Mouse (Mus musculus): Measurements from ENCODE around the gene Diablo. TPM values are rescaled to one million over a fixed set of nuclear protein-coding genes. Genes with fewer than 3 reads are reported as not detected.

Gene Diablo
- polyA plus RNA-seq, 1 experiment, result 104 TPM

DNA sequence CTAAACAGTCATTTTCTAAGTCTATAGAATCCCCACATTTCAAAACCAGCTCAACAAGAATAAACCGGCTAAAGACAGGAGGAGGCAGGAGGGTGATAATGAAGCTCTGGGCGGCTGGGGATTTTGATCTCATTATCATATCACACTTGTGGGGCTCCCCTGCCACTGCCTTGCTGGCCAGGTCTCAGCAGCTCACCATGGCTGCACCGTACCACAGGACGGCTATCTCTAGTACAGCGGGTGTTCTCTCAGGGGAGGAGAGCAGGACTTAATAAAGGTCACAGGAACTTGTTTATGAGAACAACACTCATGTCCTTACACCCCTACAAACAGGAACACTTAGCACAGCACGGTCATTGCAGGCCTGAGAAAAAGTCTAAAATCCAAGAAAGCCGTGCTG, 31.7 kb upstream of the Diablo start:
- WGBS, result 97% methylated on average over 7 of the region's 7 CpGs
- no peak overlapping the region for H3K27ac ChIP-seq (ENCODE audit: control insufficient read depth, insufficient read depth, low read length)
- H3K4me1 ChIP-seq (replicated peaks; ENCODE audit: control insufficient read depth, insufficient read depth, low read length), result no peaks in the 10 kb centered on the region
- H3K4me3 ChIP-seq (ENCODE audit: control insufficient read depth, insufficient read depth, low read length), result no peak overlapping the region
- TF ChIP-seq CTCF (IDR thresholded peaks at IDR 0.05; ENCODE audit: borderline replicate concordance, control insufficient read depth, extremely low read depth, insufficient read depth, low read length, poor library complexity) (no peak), POLR2A (IDR thresholded peaks at IDR 0.05; ENCODE audit: control insufficient read depth, extremely low read depth, insufficient read depth, low read length, poor library complexity) (no peak)
- no peaks in the 10 kb centered on the region for H3K27me3 ChIP-seq (ENCODE audit: control insufficient read depth, insufficient read depth, low read length)
- peaks cover 30% of the 10 kb centered on the region for H3K36me3 ChIP-seq (ENCODE audit: control insufficient read depth, insufficient read depth, low read length)
- no peak for DNase-seq

DNA sequence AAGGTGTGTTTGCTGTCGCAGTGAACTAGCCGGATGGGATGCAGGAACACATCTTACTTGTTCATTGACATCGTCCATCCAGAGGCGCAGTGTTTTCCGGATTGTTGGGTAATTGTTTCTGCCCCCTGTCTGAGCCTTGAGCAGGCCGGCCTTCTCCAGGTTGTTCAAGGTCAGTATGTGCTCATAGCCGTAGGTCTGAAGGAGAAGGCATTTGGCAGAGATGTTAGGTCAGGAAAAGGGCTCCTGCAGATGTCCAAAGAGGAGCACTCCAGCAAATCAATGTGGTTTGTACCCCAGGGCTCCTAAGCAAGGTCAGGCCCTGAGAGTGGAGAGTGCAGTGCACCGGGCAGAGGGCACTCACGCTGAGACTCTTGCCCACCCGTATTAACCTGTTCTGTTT, 9.8 kb upstream of the Diablo start:
- H3K4me1 ChIP-seq (replicated peaks; ENCODE audit: control insufficient read depth, insufficient read depth, low read length), result no peaks in the 10 kb centered on the region
- H3K27me3 ChIP-seq (ENCODE audit: control insufficient read depth, insufficient read depth, low read length), result no peaks in the 10 kb centered on the region
- H3K4me3 ChIP-seq (ENCODE audit: control insufficient read depth, insufficient read depth, low read length), result no peak overlapping the region
- TF ChIP-seq POLR2A (IDR thresholded peaks at IDR 0.05; ENCODE audit: control insufficient read depth, extremely low read depth, insufficient read depth, low read length, poor library complexity) (no peak), CTCF (IDR thresholded peaks at IDR 0.05; ENCODE audit: borderline replicate concordance, control insufficient read depth, extremely low read depth, insufficient read depth, low read length, poor library complexity) (no peak)
- DNase-seq, result no peak
- WGBS, result 98% methylated on average over 10 of the region's 10 CpGs
- peaks cover 59% of the 10 kb centered on the region for H3K36me3 ChIP-seq (ENCODE audit: control insufficient read depth, insufficient read depth, low read length)
- H3K27ac ChIP-seq (ENCODE audit: control insufficient read depth, insufficient read depth, low read length), result no peak overlapping the region

DNA sequence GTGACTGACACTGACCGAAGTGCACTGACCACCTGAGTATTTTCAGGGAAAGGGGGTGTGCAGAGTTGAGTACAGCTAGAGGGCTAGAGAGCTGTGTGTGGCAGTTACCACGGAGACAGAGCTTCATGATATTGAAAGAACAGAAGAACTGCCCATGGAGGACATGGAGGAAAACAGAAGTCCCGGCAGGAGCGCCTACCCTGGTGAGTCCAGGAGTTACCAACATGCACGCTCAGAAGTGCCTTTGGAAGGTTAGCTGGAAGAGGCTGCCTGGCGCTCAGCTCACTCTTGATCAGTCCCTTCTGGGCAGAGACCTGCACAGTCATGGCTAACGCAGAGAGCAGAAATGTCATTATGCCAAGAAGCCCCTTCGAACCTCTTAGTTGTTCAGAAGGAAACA, 6.1 kb upstream of the Diablo start:
- Histone ChIP-seq H3K27me3 (ENCODE audit: control insufficient read depth, insufficient read depth, low read length) (no peaks in the 10 kb centered on the region), H3K4me1 (replicated peaks; ENCODE audit: control insufficient read depth, insufficient read depth, low read length) (no peaks in the 10 kb centered on the region), H3K27ac (ENCODE audit: control insufficient read depth, insufficient read depth, low read length) (no peak overlapping the region), H3K4me3 (ENCODE audit: control insufficient read depth, insufficient read depth, low read length) (no peak overlapping the region), H3K36me3 (ENCODE audit: control insufficient read depth, insufficient read depth, low read length) (peaks cover 45% of the 10 kb centered on the region)
- TF ChIP-seq POLR2A (IDR thresholded peaks at IDR 0.05; ENCODE audit: control insufficient read depth, extremely low read depth, insufficient read depth, low read length, poor library complexity) (no peak), CTCF (IDR thresholded peaks at IDR 0.05; ENCODE audit: borderline replicate concordance, control insufficient read depth, extremely low read depth, insufficient read depth, low read length, poor library complexity) (no peak)
- no peak for DNase-seq
- 97% methylated on average over 8 of the region's 8 CpGs for WGBS

DNA sequence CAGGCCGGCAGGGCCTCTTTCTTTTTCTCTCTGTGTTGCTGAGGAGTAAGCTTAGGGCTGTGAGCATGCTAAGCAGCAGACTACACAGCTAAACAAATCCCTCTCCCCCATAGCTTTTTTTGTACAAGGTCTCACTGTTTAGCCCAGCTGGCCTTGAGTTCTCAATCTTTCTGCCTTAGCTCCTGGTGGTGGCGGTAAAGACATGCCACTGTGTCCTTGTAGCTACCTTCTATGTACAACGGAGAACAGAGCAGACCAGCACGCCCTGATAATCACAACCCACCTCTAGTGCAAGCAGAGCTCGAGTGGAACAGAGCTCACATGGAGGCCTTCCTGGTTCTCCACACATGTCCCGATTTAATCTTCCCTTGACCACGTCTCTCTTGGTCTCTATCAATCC, 4.7 kb upstream of the Diablo start:
- no peak overlapping the region for H3K27ac ChIP-seq (ENCODE audit: control insufficient read depth, insufficient read depth, low read length)
- TF ChIP-seq CTCF (IDR thresholded peaks at IDR 0.05; ENCODE audit: borderline replicate concordance, control insufficient read depth, extremely low read depth, insufficient read depth, low read length, poor library complexity), result no peak
- no peak for TF ChIP-seq POLR2A (IDR thresholded peaks at IDR 0.05; ENCODE audit: control insufficient read depth, extremely low read depth, insufficient read depth, low read length, poor library complexity)
- no peak for DNase-seq
- 91% methylated on average over 7 of the region's 7 CpGs for WGBS
- no peaks in the 10 kb centered on the region for H3K27me3 ChIP-seq (ENCODE audit: control insufficient read depth, insufficient read depth, low read length)
- peaks cover 5% of the 10 kb centered on the region for H3K4me1 ChIP-seq (replicated peaks; ENCODE audit: control insufficient read depth, insufficient read depth, low read length)
- H3K36me3 ChIP-seq (ENCODE audit: control insufficient read depth, insufficient read depth, low read length), result peaks cover 35% of the 10 kb centered on the region
- H3K4me3 ChIP-seq (ENCODE audit: control insufficient read depth, insufficient read depth, low read length), result no peak overlapping the region

DNA sequence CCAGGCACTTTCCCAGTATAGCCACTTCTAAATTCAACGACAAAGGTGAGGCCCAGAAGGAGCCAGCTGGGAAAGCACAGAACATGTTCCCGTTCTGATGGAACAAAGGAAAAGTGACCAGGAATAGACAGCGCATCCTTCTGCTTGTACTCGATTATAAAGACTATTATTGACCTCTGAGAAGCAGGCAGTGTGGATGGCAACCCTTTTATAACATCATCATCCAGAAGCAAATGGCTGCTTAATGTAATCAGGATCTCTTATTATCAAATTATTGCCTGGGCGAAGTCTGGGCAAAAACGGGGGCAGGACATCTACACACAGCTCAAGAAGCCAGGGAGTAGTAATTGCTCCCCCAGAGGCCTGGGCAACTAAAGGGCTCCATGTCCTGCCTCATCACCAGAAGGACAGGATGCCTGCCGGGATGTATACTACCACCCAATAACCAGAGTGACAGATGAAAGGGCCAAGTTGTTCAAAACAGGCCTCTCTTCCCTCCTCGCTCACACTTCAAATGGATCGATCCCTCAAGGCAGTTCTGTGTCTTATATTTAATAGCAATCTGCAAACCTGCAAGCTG, 2.0 kb upstream of the Diablo start:
- Histone ChIP-seq H3K36me3 (ENCODE audit: control insufficient read depth, insufficient read depth, low read length) (peaks cover 12% of the 10 kb centered on the region), H3K27ac (ENCODE audit: control insufficient read depth, insufficient read depth, low read length) (no peak overlapping the region), H3K27me3 (ENCODE audit: control insufficient read depth, insufficient read depth, low read length) (no peaks in the 10 kb centered on the region), H3K4me1 (replicated peaks; ENCODE audit: control insufficient read depth, insufficient read depth, low read length) (peaks cover 13% of the 10 kb centered on the region), H3K4me3 (ENCODE audit: control insufficient read depth, insufficient read depth, low read length) (no peak overlapping the region)
- DNase-seq, result no peak
- WGBS, result 97% methylated on average over 9 of the region's 9 CpGs
- TF ChIP-seq POLR2A (IDR thresholded peaks at IDR 0.05; ENCODE audit: control insufficient read depth, extremely low read depth, insufficient read depth, low read length, poor library complexity) (no peak), CTCF (IDR thresholded peaks at IDR 0.05; ENCODE audit: borderline replicate concordance, control insufficient read depth, extremely low read depth, insufficient read depth, low read length, poor library complexity) (no peak)

DNA sequence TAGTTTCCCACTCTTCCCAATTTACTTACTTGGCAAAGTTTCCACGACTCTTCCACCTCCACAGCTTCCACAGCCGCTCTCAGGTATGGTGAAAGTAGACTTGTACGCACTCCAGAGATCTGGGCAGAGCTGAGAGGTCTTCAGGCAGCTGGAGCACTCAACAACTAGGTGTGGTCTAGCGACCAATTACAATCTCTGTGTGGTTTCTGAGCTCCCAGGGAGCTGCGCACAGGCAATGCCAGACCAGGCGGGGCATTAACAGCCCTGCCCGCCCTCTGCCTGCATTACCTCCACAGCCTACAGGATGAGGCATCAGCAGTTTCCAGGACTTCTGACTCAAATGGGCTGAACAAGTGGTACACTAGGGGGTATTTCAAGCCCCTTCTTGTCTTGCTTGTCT, 1.3 kb upstream of the Diablo start, which contains the start of gene Gm49027:
Gene Gm49027 (minus strand): TSS at position 208 of the 400 bp plus-strand sequence.
- Histone ChIP-seq H3K4me3 (ENCODE audit: control insufficient read depth, insufficient read depth, low read length) (peak within 1 kb of the TSS; percentile 67), H3K4me1 (replicated peaks; ENCODE audit: control insufficient read depth, insufficient read depth, low read length) (peaks cover 13% of the 10 kb centered on the region), H3K36me3 (ENCODE audit: control insufficient read depth, insufficient read depth, low read length) (peaks cover 5% of the 10 kb centered on the region), H3K27me3 (ENCODE audit: control insufficient read depth, insufficient read depth, low read length) (no peaks in the 10 kb centered on the region), H3K27ac (ENCODE audit: control insufficient read depth, insufficient read depth, low read length) (no peak within 1 kb of the TSS)
- TF ChIP-seq POLR2A (IDR thresholded peaks at IDR 0.05; ENCODE audit: control insufficient read depth, extremely low read depth, insufficient read depth, low read length, poor library complexity) (no peak), CTCF (IDR thresholded peaks at IDR 0.05; ENCODE audit: borderline replicate concordance, control insufficient read depth, extremely low read depth, insufficient read depth, low read length, poor library complexity) (no peak)
- DNase-seq, result no peak
- WGBS, result 96% methylated on average over 7 of the region's 7 CpGs

DNA sequence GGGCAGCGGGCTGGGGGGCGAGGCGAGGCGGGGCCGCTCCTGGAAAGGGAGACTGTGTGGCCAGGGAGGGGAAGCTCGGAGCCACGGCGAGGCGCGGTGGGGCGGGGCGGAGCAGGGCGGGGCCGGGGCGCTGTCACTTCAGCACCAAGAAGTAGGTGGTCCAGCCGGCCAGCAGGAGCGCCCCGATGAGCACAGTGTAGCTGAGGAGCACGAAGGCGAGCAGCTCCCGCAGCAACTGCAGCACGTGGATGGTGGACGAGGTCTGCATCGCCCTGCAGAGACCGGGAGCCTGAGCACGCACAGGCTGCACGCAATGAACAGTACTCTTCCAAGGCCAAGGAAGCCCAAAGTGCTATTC, 396 bp upstream of the Diablo start:
- peaks cover 13% of the 10 kb centered on the region for H3K4me1 ChIP-seq (replicated peaks; ENCODE audit: control insufficient read depth, insufficient read depth, low read length)
- WGBS, result under 1% methylated on average over 27 of the region's 27 CpGs
- no peak overlapping the region for H3K27ac ChIP-seq (ENCODE audit: control insufficient read depth, insufficient read depth, low read length)
- TF ChIP-seq CTCF (IDR thresholded peaks at IDR 0.05; ENCODE audit: borderline replicate concordance, control insufficient read depth, extremely low read depth, insufficient read depth, low read length, poor library complexity) (no peak), POLR2A (IDR thresholded peaks at IDR 0.05; ENCODE audit: control insufficient read depth, extremely low read depth, insufficient read depth, low read length, poor library complexity) (no peak)
- DNase-seq, result no peak
- peak overlapping the region; percentile 67 for H3K4me3 ChIP-seq (ENCODE audit: control insufficient read depth, insufficient read depth, low read length)
- H3K27me3 ChIP-seq (ENCODE audit: control insufficient read depth, insufficient read depth, low read length), result no peaks in the 10 kb centered on the region
- H3K36me3 ChIP-seq (ENCODE audit: control insufficient read depth, insufficient read depth, low read length), result no peaks in the 10 kb centered on the region; the same call in 1 of the 2 replicates

Measured in thymus, adult 2 months (tissue).